Mouse (Mus musculus) liver, embryonic 16.5 days (tissue): ENCODE results near the gene Mmadhc. TPM values are rescaled to one million over a fixed set of nuclear protein-coding genes. Genes with fewer than 3 reads are reported as not detected.
A peak's percentile ranks its signal among the peaks of the same experiment; 100 is the strongest.

ENCODE experiments used
- ATAC-seq: fragments of 200-750 bp; cut with Nextera tagmentation; 2 replicates; pipeline ENCODE4 v1.8.0; 2017; ENCODE audit warnings: low read depth, mild to moderate bottlenecking, moderate number of reproducible peaks, moderate library complexity
- H3K27ac ChIP-seq: fragments of 300-500 bp; sonication (generic); 2 replicates; pipeline ENCODE4 v1.5.1; 2014; ENCODE audit warnings: mild to moderate bottlenecking, low read length
- H3K27me3 ChIP-seq: fragments of 300-500 bp; sonication (generic); 2 replicates; pipeline ENCODE4 v1.6.1; 2014; ENCODE audit warnings: low read depth, low read length, mixed read lengths; ENCODE audit not compliant: control insufficient read depth, insufficient read depth
- H3K36me3 ChIP-seq: fragments of 300-500 bp; sonication (generic); 2 replicates; pipeline ENCODE4 v1.6.1; 2014; ENCODE audit warnings: mild to moderate bottlenecking; ENCODE audit not compliant: control insufficient read depth, insufficient read depth
- H3K4me1 ChIP-seq: fragments of 300-500 bp; sonication (generic); 2 replicates; pipeline ENCODE4 v1.6.1; 2014; ENCODE audit warnings: low read depth, low read length, mixed read lengths; ENCODE audit not compliant: control insufficient read depth
- H3K4me2 ChIP-seq: fragments of 300-500 bp; sonication (generic); 2 replicates; pipeline ENCODE4 v1.6.1; 2014; ENCODE audit warnings: low read depth, low read length, mixed read lengths
- H3K4me3 ChIP-seq: fragments of 300-500 bp; sonication (generic); 2 replicates; pipeline ENCODE4 v1.5.1; 2014; ENCODE audit warnings: low read depth, mild to moderate bottlenecking, low read length
- H3K9ac ChIP-seq: fragments of 300-500 bp; sonication (generic); 2 replicates; pipeline ENCODE4 v1.6.1; 2014; ENCODE audit warnings: low read depth, low read length
- H3K9me3 ChIP-seq: fragments of 300-500 bp; sonication (generic); replicated peaks from 2 replicates; pipeline ENCODE4 v1.6.1; 2016; ENCODE audit warnings: low read length; ENCODE audit not compliant: control insufficient read depth
- WGBS: fragments of 180-500 bp; shearing (Covaris S2); extraction: QIAGEN DNeasy Blood & Tissue Kit; methylation state at CpG from one replicate; pipeline ENCODE4 v1.1.7; 2014; ENCODE audit not compliant: insufficient replicate concordance; 5-methylcytosine and 5-hydroxymethylcytosine counted together
- polyA plus RNA-seq: library from polyadenylated mRNA; unstranded; fragments of >200 nt; fragmentation: Nextera tagmentation; extraction: Ambion mirVana; gene quantifications from 2 replicates; pipeline ENCODE4 v1.2.1, GENCODE M21; 2015

Mmadhc gene
- polyA plus RNA-seq, 1 experiment from 2014 or later: 73.9 TPM

DNA sequence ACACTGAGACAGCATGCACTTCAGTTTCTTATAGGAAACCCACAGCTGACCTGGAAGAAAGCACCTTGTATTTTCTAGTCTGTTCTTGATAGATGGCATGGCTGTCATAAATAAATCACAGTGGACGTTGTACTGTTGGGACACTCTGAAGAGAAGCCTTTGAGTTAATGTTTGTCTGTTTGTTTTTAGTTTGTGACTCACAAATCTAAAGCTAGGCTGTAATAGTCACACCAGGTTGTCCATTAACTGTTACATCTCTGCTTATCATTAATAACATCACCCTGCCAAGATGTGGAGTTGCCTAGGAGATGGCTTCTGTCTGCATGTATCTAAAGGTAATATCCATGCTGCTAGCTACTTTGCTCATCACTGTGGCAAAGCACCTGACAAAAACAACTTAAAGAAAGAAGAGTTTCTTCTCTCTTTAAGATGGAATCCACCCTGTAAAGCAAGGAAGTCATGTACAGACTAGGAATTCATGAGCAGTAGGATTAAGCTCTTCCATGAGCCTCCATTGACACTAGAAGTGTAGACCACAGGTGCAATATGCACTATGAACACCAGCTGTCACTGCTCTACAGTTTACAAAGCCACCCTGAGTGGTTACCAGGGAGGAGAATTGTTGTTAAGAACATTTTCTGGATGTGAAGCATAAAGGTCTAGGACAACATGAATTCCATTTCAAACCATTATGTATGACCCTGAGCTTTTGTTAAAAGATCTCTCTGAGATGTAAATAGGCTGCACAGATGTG lies 8.4 kb upstream of the Mmadhc start:
- Histone ChIP-seq H3K9ac (no peak overlapping the region), H3K27ac (no peak overlapping the region), H3K36me3 (no peaks in the 10 kb centered on the region), H3K9me3 (no peaks in the 10 kb centered on the region), H3K4me3 (no peak overlapping the region), H3K4me2 (no peak overlapping the region), H3K4me1 (no peaks in the 10 kb centered on the region), H3K27me3 (no peaks in the 10 kb centered on the region)
- no peak for ATAC-seq
- 47% methylated on average over 1 of the region's 1 CpGs for WGBS

DNA sequence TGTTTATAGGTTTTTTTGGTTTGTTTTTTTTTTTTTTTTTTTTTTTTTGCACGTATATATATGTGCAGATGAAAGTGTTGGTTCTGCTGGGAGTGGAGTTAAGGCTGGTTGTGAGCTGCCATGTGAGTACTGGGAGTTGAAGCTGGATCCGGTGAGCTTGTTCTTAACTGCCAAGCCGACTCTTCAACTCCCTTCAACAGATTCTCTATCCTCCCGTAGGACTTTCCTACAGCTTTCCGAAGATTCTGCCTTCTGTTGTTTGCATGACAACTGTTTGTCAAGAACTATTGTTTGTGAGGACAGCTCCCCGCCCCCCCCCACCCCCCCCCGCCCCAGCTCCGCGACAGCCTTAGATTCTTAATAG lies 368 bp upstream of the Mmadhc start:
- no peaks in the 10 kb centered on the region for H3K27me3 ChIP-seq
- H3K4me3 ChIP-seq: peak overlapping the region; percentile 87
- no peaks in the 10 kb centered on the region for H3K9me3 ChIP-seq
- WGBS: 2% methylated on average over 9 of the region's 9 CpGs
- peaks cover 19% of the 10 kb centered on the region for H3K4me1 ChIP-seq
- no peaks in the 10 kb centered on the region for H3K36me3 ChIP-seq
- H3K27ac ChIP-seq: no peak overlapping the region
- ATAC-seq: no peak
- H3K4me2 ChIP-seq: peak overlapping the region; percentile 86
- H3K9ac ChIP-seq: peak overlapping the region; percentile 28; the same call in 1 of the 2 replicates

- Histone ChIP-seq H3K9me3 (no peaks in the 10 kb centered on the region), H3K4me3 (peak overlapping the region; percentile 87), H3K9ac (peak overlapping the region; percentile 92), H3K27me3 (no peaks in the 10 kb centered on the region), H3K27ac (no peak overlapping the region), H3K36me3 (peaks cover 7% of the 10 kb centered on the region), H3K4me2 (peak overlapping the region; percentile 86), H3K4me1 (peaks cover 20% of the 10 kb centered on the region)
- 32% methylated on average over 5 of the region's 5 CpGs for WGBS
- no peak for ATAC-seq
Measured at GRCm38 (mm10) chr2:50295562-50295961, 1.0 kb downstream of the Mmadhc start.

- H3K4me2 ChIP-seq: peak overlapping the region; percentile 15
- 0 out of 2 replicates have a peak overlapping the region, but pooled peaks have one; percentile 1 for H3K9ac ChIP-seq
- H3K9me3 ChIP-seq: no peaks in the 10 kb centered on the region
- no peak overlapping the region for H3K27ac ChIP-seq
- no peak overlapping the region; the same call in 1 of the 2 replicates for H3K4me3 ChIP-seq
- ATAC-seq: no peak
- peaks cover 20% of the 10 kb centered on the region for H3K4me1 ChIP-seq
- H3K27me3 ChIP-seq: no peaks in the 10 kb centered on the region
- peaks cover 14% of the 10 kb centered on the region for H3K36me3 ChIP-seq
- WGBS: 52% methylated on average over 2 of the region's 2 CpGs
Measured at GRCm38 (mm10) chr2:50294084-50294483, 2.5 kb downstream of the Mmadhc start.

GRCm38 (mm10) chr2:50293572-50293971 lies 3.0 kb downstream of the Mmadhc start:
- Histone ChIP-seq H3K4me1 (peaks cover 20% of the 10 kb centered on the region), H3K27ac (no peak overlapping the region), H3K36me3 (peaks cover 19% of the 10 kb centered on the region), H3K9me3 (no peaks in the 10 kb centered on the region), H3K4me2 (no peak overlapping the region), H3K4me3 (no peak overlapping the region), H3K9ac (no peak overlapping the region), H3K27me3 (no peaks in the 10 kb centered on the region)
- no peak for ATAC-seq
- 50% methylated on average over 3 of the region's 3 CpGs for WGBS

DNA sequence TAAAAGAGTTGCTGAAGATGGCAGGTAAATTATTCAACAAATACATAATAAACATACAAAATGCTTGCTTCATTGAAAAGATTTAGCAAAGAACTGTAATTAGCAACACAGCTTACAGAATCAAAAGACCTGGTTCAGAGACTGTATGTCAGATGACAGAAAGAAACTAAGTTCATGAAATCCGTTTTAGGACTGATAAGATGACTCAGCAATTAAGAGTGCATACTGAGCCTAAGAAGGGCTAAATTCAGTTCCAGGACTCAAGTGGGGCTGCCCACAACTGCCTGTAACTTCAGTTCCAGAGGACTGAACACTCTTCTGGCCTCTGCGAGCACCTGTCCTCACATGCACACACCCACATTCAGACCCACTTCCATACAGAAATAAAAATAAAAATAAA lies 4.7 kb downstream of the Mmadhc start:
- Histone ChIP-seq H3K4me2 (no peak overlapping the region), H3K4me3 (no peak overlapping the region), H3K27ac (no peak overlapping the region), H3K36me3 (peaks cover 27% of the 10 kb centered on the region), H3K4me1 (peaks cover 17% of the 10 kb centered on the region), H3K27me3 (no peaks in the 10 kb centered on the region), H3K9ac (no peak overlapping the region), H3K9me3 (no peaks in the 10 kb centered on the region)
- WGBS: 28% methylated on average over 2 of the region's 2 CpGs
- no peak for ATAC-seq

- WGBS: 66% methylated on average over 2 of the region's 2 CpGs
- Histone ChIP-seq H3K9me3 (no peaks in the 10 kb centered on the region), H3K4me2 (no peak overlapping the region), H3K27me3 (no peaks in the 10 kb centered on the region), H3K36me3 (peaks cover 32% of the 10 kb centered on the region), H3K9ac (no peak overlapping the region), H3K4me3 (no peak overlapping the region), H3K4me1 (peaks cover 17% of the 10 kb centered on the region), H3K27ac (no peak overlapping the region)
- no peak for ATAC-seq
Measured at GRCm38 (mm10) chr2:50290754-50291153, 5.8 kb downstream of the Mmadhc start.

- H3K36me3 ChIP-seq: peaks cover 31% of the 10 kb centered on the region
- H3K27ac ChIP-seq: no peak overlapping the region
- 78% methylated on average over 3 of the region's 3 CpGs for WGBS
Measured at GRCm38 (mm10) chr2:50284781-50285180, 11.8 kb downstream of the Mmadhc start.

DNA sequence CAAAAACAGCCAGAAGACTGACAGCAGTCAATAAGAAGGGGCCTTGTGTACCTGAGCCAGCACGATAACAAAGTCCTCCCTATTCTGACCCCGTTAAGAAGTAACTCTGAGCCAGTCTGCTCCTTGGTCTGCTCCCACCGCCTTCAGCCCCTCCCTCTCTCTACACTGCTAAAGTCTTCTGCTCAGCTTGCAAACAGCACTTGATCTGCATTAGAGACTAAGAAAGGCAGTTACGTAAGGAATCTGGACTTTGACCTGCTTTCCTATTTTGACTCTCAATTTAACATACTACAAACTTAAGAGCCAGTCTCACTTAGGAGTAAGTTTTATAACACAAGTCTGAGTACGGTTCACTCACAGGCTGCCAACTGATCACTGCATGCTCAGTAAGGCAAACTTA lies 12.6 kb downstream of the Mmadhc start:
- Histone ChIP-seq H3K27me3 (no peaks in the 10 kb centered on the region), H3K9ac (no peak overlapping the region), H3K4me2 (no peak overlapping the region), H3K36me3 (peaks cover 33% of the 10 kb centered on the region), H3K4me3 (no peak overlapping the region), H3K9me3 (no peaks in the 10 kb centered on the region), H3K27ac (no peak overlapping the region), H3K4me1 (no peaks in the 10 kb centered on the region; the same call in 1 of the 2 replicates)
- no peak for ATAC-seq
- 66% methylated on average over 5 of the region's 5 CpGs for WGBS

More at GRCm38 (mm10) chr2:50284781-50285180, 11.8 kb downstream of the Mmadhc start:
- no peak overlapping the region for H3K9ac ChIP-seq
- no peaks in the 10 kb centered on the region for H3K27me3 ChIP-seq
- no peak for ATAC-seq
- H3K4me3 ChIP-seq: no peak overlapping the region
- no peaks in the 10 kb centered on the region for H3K9me3 ChIP-seq
- no peak overlapping the region for H3K4me2 ChIP-seq
- no peaks in the 10 kb centered on the region; the same call in 1 of the 2 replicates for H3K4me1 ChIP-seq
